Mouse (Mus musculus) kidney, adult 2 months (tissue): ENCODE measurements at regions not wholly inside any gene's neighbourhood (a gene's known extent, or its start where the extent isn't known, plus 50 kb on each side); places are given as distances from the start of the nearest gene placed in this dataset.

ENCODE experiments used
- DNase-seq: peaks from one replicate; pipeline ENCODE4 v3.0.0; 2021
- H3K27ac ChIP-seq: fragments of 200-500 bp; 2 replicates; pipeline ENCODE4 v1.5.1; 2012; ENCODE audit warnings: low read depth, low read length, control low read depth, inconsistent platforms; ENCODE audit not compliant: insufficient read depth
- H3K27me3 ChIP-seq: fragments of 200-500 bp; replicated peaks from 2 replicates; pipeline ENCODE4 v1.6.1; 2012; ENCODE audit warnings: mild to moderate bottlenecking, moderate library complexity, low read length, inconsistent platforms; ENCODE audit not compliant: control insufficient read depth, insufficient read depth
- H3K36me3 ChIP-seq: fragments of 200-500 bp; 2 replicates; pipeline ENCODE4 v1.6.1; 2012; ENCODE audit warnings: mild to moderate bottlenecking, moderate library complexity, low read length, inconsistent platforms; ENCODE audit not compliant: control insufficient read depth, insufficient read depth
- H3K4me1 ChIP-seq: fragments of 200-500 bp; 2 replicates; pipeline ENCODE4 v1.6.1; 2011; ENCODE audit warnings: low read length; ENCODE audit not compliant: control insufficient read depth, insufficient read depth
- H3K4me3 ChIP-seq: fragments of 200-500 bp; 2 replicates; pipeline ENCODE4 v1.5.1; 2011; ENCODE audit warnings: mild to moderate bottlenecking, low read depth, low read length, control low read depth; ENCODE audit not compliant: insufficient read depth
- CTCF ChIP-seq: fragments of 200-500 bp; conservative IDR thresholded peaks from 2 replicates; pipeline ENCODE4 v1.5.1; 2011; ENCODE audit warnings: low read depth, mild to moderate bottlenecking, control low read depth, low read length, moderate library complexity, mixed read lengths; ENCODE audit not compliant: insufficient read depth, insufficient read length
- POLR2A ChIP-seq: fragments of 200-500 bp; IDR thresholded peaks from one replicate; pipeline ENCODE4 v1.6.1; 2011; ENCODE audit warnings: low read depth, low read length, control low read depth
- WGBS: fragments of 180-500 bp; shearing (Covaris S2); methylation state at CpG from one replicate; pipeline ENCODE4 v1.1.7; 2018; 5-methylcytosine and 5-hydroxymethylcytosine counted together

DNA sequence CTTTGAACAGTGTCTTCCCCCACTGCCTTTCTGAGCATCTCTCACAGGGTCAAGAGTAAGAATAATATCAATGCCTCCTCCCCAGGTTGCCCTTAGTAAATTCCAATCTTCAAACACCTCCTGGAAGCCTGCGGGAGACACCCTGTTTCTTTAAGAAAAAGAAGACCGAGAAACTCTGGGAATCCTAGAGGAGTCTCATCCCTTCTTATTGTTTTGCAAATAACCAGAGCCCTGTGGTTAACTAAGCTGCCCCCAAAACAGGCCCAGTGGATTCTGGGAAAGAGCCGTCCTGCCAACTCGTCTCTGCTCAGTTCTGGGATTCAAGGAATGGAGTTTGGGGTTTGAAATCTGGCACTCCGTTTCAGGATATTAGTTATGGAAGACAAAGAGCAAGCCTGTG, 71.2 kb downstream of the Rtl1 start:
- Histone ChIP-seq H3K4me1 (no peaks in the 10 kb centered on the region), H3K36me3 (no peaks in the 10 kb centered on the region), H3K27me3 (no peaks in the 10 kb centered on the region), H3K4me3 (no peak overlapping the region), H3K27ac (no peak overlapping the region)
- TF ChIP-seq CTCF = no peak
- TF ChIP-seq POLR2A = no peak
- 81% methylated on average over 5 of the region's 5 CpGs for WGBS
- DNase-seq = no peak

DNA sequence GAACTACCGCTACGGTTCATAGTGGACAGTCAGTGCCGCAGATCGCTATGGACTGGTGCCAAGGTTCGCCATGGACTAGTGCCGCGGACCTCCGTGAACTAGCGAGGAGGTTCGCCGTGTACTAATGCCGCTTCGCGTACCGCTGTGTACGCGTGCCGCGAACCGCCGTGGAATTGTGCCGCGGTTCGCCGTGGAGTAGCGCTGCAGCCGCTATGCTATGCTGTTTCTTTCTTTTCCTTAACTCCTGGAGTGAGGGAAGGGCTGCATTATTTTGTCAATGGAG, 71.9 kb downstream of the Rtl1 start:
- TF ChIP-seq POLR2A (no peak), CTCF (no peak)
- Histone ChIP-seq H3K27ac (no peak overlapping the region), H3K4me1 (no peaks in the 10 kb centered on the region), H3K36me3 (no peaks in the 10 kb centered on the region), H3K4me3 (no peak overlapping the region), H3K27me3 (no peaks in the 10 kb centered on the region)
- peak; percentile 9 for DNase-seq
- WGBS = 62% methylated on average over 27 of the region's 27 CpGs

DNA sequence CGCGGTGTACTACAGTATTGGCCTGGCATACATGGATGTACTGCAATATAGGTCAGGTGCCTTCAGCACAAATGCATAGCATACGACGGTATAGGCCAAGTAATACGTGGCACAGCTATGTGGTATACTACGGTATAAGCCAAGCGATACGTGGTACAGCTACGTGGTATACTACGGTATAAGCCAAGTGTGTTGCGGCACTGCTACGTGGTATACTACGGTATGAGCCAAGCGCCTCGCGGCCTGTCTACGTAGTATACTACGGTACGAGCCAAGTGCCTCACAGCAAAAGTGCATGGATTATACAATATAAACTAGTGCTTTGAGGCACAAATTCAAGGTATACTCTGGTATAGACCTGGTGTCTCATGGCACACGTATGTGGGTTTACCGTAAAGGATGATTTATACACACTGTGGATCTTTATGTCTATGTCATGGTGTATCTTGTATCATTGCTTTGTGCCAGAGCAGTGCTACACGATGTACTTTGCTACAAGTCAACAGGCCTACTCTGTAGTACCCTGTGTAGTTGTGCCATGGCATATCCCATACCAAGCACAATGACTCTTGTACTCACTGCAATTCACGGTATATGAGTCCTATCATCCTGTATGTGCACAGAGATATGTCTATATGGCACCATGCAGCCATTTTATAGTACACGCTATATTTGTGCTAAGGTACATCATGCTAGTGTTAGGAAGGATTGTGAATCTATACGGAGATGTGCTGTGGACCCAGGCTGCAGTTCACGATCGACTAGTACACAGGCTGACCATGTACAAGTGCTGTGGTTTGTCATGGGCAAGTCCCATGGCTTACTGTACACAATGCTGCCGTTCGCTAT, 72.5 kb downstream of the Rtl1 start:
- H3K4me1 ChIP-seq = no peaks in the 10 kb centered on the region
- TF ChIP-seq POLR2A = no peak
- TF ChIP-seq CTCF = no peak
- H3K36me3 ChIP-seq = no peaks in the 10 kb centered on the region
- no peak overlapping the region for H3K27ac ChIP-seq
- no peak for DNase-seq
- no peaks in the 10 kb centered on the region for H3K27me3 ChIP-seq
- H3K4me3 ChIP-seq = no peak overlapping the region
- 81% methylated on average over 29 of the region's 29 CpGs for WGBS

DNA sequence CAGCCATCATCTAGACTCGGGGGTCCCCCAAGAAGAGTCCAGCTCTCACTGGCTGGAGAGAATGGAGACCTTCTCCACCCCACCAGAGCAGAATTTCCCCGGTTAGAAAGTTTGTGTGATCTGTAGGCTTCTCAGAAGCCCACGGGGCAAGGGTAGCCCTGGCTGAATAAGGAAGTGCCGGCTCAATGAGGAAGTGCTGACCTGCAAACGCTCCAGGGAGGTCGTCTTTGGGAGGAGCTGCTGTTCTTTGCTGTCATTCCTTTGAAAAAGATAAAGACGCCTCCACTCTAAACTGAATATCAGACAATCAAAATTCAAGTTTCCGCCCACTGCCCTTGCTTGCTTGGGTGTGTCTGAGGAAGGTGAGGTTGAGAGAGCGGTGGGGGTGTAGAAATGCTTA, 73.0 kb downstream of the Dlk1 start:
- 65% methylated on average over 9 of the region's 9 CpGs for WGBS
- Histone ChIP-seq H3K36me3 (no peaks in the 10 kb centered on the region), H3K4me1 (no peaks in the 10 kb centered on the region), H3K4me3 (no peak overlapping the region), H3K27ac (no peak overlapping the region), H3K27me3 (no peaks in the 10 kb centered on the region)
- no peak for DNase-seq
- TF ChIP-seq CTCF (no peak), POLR2A (no peak)

DNA sequence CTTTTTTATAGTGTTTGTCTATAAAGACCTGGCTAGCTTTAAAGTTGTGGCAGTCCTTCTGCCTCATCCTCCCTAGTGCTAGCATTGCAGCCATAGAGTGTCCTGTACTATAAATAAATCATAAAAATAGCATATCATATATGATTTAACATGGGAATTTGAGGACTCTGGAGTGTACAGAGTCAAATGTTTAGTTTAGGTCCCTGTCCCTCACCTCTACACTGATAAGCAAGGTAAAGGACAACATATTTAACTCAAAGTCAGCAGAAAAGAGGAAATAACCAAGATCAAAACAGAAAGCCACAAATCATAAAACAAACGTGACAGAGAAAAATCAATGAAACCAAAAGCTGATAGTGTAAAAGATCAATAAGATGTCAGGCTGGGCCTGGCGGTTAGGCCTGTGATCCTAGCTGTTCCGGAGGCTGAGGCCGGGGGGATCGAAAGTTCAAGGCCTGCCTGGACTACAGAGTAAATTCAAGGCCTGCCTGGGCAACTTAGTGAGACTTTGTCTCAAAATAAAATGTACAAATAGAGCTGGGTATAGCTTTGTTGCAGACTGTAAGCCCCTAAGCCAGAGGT, 68.7 kb downstream of the Dlk1 start:
- Histone ChIP-seq H3K36me3 (no peaks in the 10 kb centered on the region), H3K4me3 (no peak overlapping the region), H3K27ac (no peak overlapping the region), H3K27me3 (no peaks in the 10 kb centered on the region), H3K4me1 (no peaks in the 10 kb centered on the region)
- WGBS = 84% methylated on average over 5 of the region's 5 CpGs
- DNase-seq = no peak
- TF ChIP-seq CTCF (no peak), POLR2A (no peak)

DNA sequence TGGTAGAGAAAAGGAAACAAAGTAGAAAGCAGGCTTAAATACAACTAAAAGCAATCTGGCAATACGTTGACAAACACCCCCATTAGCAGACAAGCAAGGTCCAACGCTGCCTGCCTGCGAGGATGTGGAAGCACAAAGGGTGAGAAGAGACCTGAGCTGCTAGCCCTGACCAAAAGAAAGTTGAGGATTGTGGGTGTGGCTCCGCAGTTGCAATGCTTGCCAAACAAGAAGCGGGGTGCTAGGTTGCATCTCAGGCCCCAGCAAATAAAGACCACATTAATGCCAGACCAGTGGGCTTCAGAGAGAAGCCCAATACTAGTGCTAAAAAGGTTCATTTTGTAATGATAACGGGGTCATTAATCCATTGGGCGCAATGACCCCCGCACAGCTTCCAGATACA, 67.8 kb downstream of the Dlk1 start:
- TF ChIP-seq CTCF = no peak
- TF ChIP-seq POLR2A = no peak
- H3K27me3 ChIP-seq = no peaks in the 10 kb centered on the region
- no peak overlapping the region for H3K4me3 ChIP-seq
- no peaks in the 10 kb centered on the region for H3K4me1 ChIP-seq
- DNase-seq = no peak
- H3K36me3 ChIP-seq = no peaks in the 10 kb centered on the region
- WGBS = 75% methylated on average over 8 of the region's 8 CpGs
- no peak overlapping the region for H3K27ac ChIP-seq

DNA sequence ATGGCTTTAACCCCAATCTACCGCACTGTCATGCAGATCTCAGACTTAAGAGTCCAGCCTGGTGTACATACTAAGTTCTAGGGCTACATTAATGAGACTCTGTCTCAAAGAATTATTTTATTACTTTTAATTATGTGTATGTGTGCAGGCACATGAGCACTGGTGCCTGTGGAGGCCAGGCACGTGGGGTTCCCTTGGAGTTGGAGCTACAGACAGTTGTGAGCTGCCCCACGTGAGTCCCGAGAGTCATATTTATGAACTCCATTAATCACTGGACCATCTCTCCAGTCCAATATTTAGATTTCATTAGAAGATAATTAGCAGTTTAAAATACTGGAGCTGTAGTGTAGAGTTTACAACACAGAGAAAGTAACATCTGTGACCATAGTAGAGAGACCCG, 67.2 kb downstream of the Dlk1 start:
- Histone ChIP-seq H3K4me1 (no peaks in the 10 kb centered on the region), H3K27ac (no peak overlapping the region), H3K36me3 (no peaks in the 10 kb centered on the region), H3K4me3 (no peak overlapping the region), H3K27me3 (no peaks in the 10 kb centered on the region)
- TF ChIP-seq CTCF = no peak
- no peak for TF ChIP-seq POLR2A
- no peak for DNase-seq
- 64% methylated on average over 5 of the region's 5 CpGs for WGBS
